Mouse (Mus musculus) CH12.LX (cell line): ENCODE results near the gene Fdx1l.

Experiments
- BHLHE40 ChIP-seq: IDR thresholded peaks from 2 replicates; pipeline ENCODE4 v1.6.1; 2011; ENCODE audit warnings: mild to moderate bottlenecking, low read depth, low read length, improper control_type of control experiment
- CTCF ChIP-seq, 2 experiments: IDR thresholded peaks in 1 of 2; conservative IDR thresholded peaks in 1 of 2; 2 replicates each; pipeline ENCODE4 v1.5.1; 2011 to 2012; ENCODE audit warnings: low read depth in 2 of 2, low read length in 2 of 2, improper control_type of control experiment in 1 of 2, inconsistent platforms in 1 of 2, mild to moderate bottlenecking in 1 of 2, moderate library complexity in 1 of 2
- EP300 ChIP-seq: IDR thresholded peaks from 2 replicates; pipeline ENCODE4 v1.6.1; 2011; ENCODE audit warnings: low read length, improper control_type of control experiment
- ETS1 ChIP-seq: conservative IDR thresholded peaks from 2 replicates; pipeline ENCODE4 v1.6.1; 2012; ENCODE audit warnings: low read depth, mild to moderate bottlenecking, inconsistent platforms, low read length, improper control_type of control experiment, moderate library complexity
- GABPA ChIP-seq: IDR thresholded peaks from 2 replicates; pipeline ENCODE4 v1.6.1; 2012; ENCODE audit warnings: low read depth, low read length, improper control_type of control experiment, inconsistent platforms; ENCODE audit not compliant: insufficient replicate concordance
- IRF4 ChIP-seq: IDR thresholded peaks from 2 replicates; pipeline ENCODE4 v1.6.1; 2014; ENCODE audit warnings: low read depth, mild to moderate bottlenecking, inconsistent platforms, low read length, improper control_type of control experiment
- MAX ChIP-seq: IDR thresholded peaks from 2 replicates; pipeline ENCODE4 v1.6.1; 2011; ENCODE audit warnings: low read length, improper control_type of control experiment
- MXI1 ChIP-seq: IDR thresholded peaks from 2 replicates; pipeline ENCODE4 v1.6.1; 2011; ENCODE audit warnings: mild to moderate bottlenecking, low read depth, low read length, improper control_type of control experiment
- NRF1 ChIP-seq: IDR thresholded peaks from 2 replicates; pipeline ENCODE4 v1.6.1; 2014; ENCODE audit warnings: low read depth, mild to moderate bottlenecking, inconsistent platforms, low read length, improper control_type of control experiment, moderate library complexity
- POLR2A ChIP-seq: IDR thresholded peaks from 2 replicates; pipeline ENCODE4 v1.6.1; 2011; ENCODE audit warnings: low read depth, mild to moderate bottlenecking, improper control_type of control experiment, low read length
- USF2 ChIP-seq: conservative IDR thresholded peaks from 2 replicates; pipeline ENCODE4 v1.6.1; 2011; ENCODE audit warnings: low read depth, low read length, improper control_type of control experiment
- ZKSCAN1 ChIP-seq: IDR thresholded peaks from 2 replicates; pipeline ENCODE4 v1.6.1; 2012; ENCODE audit warnings: low read depth, inconsistent platforms, low read length, improper control_type of control experiment, borderline replicate concordance

DNA sequence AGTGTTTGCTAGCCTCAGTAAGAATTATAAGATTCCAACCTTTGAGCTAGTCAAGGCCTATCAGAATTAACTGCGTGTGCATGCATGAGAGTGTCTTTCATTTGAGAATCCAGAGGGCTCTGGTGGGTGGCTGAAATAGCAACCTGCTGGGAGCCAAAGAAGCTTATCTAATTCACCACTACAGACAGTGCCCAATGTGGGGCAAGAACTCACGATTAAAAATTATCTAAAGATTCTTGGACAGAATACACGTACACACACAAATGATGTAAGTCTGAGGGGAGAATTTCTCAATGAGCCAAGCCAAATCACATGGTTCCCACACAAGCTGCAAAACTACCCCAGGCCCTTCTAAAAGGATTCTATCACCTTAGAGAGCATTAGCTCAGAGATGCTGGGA lies 9.9 kb upstream of the Fdx1l start:
- TF ChIP-seq CTCF (conservative IDR thresholded peaks at IDR 0.05 in 1 of 2, IDR thresholded peaks at IDR 0.05 in 1 of 2; ENCODE audit: low read depth in 2 of 2, low read length in 2 of 2) (no peak), IRF4 (no peak), EP300 (no peak), ETS1 (no peak), BHLHE40 (no peak), NRF1 (no peak), POLR2A (no peak), USF2 (no peak), ZKSCAN1 (no peak), MAX (no peak), MXI1 (no peak), GABPA (no peak)
